Mouse (Mus musculus) spleen, adult 2 months (tissue): ENCODE results near the gene Asap3.

ENCODE experiments used
- CTCF ChIP-seq: fragments of 200-500 bp; IDR thresholded peaks from 2 replicates; pipeline ENCODE4 v1.5.1; 2011; ENCODE audit warnings: mild to moderate bottlenecking, inconsistent platforms; ENCODE audit not compliant: insufficient read depth, insufficient read length, insufficient replicate concordance; ENCODE audit errors: extremely low read depth
- POLR2A ChIP-seq: fragments of 200-500 bp; IDR thresholded peaks from 2 replicates; pipeline ENCODE4 v1.6.1; 2011; ENCODE audit warnings: low read depth, low read length, inconsistent platforms

- TF ChIP-seq CTCF (peak; percentile 88; the same call in 1 of the 2 replicates), POLR2A (no peak)
Observed at GRCm38 (mm10) chr4:136159802-136160397, 46.3 kb upstream of the Asap3 start.
